Mouse (Mus musculus): ENCODE measurements around the gene Iqcd.
A peak's percentile ranks its signal among the peaks of the same experiment; 100 is the strongest.

Iqcd gene

DNA sequence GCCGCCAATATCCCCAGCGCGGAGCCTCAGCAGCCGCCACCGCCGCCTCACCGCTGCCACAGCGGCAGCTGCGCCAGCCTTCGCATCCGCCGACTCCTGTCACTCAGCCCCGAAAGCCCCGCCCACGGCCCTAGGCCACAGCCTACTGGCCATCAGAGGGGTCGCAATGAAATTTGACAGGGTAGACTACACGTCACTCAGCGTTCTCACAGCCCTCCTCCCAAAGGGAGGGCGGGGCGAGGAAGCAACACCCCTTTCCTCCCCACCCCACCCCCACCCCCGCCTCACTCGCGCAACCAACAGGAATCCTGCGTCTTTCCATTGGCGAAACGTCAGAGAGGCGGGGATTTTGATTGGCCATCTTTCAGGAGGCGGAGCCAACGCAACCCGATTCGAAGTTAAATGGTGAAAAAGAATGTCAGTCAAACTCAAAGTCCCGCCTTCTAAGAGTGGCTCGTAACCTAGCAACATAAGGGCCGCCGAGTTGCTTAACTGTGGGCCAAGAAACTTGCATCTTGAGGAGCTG lies at the start of gene Iqcd, which contains the start of gene Tpcn1:
Gene Iqcd, plus strand, starts transcription at position 448 of the 526 bp plus-strand sequence.
Gene Tpcn1, minus strand, starts transcription at position 105 of the 526 bp plus-strand sequence.
- peak; percentile 94 for DNase-seq (ENCODE audit: low spot score)

DNA sequence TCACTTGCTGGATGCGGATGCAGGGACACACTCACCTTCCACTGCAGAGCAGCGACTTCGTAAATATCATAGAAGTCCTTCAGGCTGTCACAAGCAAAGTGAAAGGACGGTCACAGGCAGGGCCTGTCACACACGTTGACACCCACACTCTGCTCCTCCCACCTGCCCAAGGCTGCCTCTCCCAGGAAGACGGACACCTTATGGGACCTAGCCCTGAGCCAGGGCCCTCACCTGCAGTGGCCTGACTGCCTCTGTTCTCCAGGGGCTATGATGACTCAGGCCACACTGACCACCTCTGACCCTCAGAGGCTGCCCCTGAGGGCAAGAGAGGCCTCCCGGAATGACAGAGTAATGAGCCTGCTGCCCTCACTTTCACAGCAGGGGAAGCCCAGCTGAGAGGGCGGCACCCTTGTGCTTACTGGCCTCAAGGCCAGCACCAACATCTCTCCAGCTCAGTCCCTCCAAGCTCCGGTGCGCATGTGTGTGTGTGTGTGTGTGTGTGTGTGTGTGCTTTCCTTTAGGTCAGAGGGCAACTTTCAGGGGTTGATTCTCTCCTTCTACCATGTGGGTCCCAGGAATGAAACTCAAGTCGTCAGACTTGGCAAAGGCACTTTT lies 40.5 kb upstream of the Iqcd start:
- no peak for DNase-seq (ENCODE audit: low spot score)

DNA sequence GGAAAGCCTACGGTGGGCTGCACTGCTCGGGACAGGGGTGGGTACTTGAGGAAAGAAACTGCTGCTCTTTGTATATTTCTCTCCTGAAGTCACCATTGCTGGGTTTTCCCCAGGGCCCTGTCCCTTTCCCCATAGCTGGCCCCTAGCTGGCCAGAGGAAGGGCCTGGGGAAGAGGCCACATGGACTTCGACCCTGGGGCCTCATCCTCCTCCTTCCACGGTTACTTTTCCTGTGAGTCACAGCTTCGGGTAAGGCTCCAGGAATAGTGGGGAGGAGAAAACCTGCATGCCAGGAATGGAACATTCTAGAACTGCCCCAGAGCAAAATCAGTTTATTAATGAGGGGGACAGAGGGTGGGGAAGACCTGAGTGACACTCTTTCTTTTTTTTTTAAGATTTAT lies 38.7 kb upstream of the Iqcd start:
- DNase-seq (ENCODE audit: low spot score), result no peak

DNA sequence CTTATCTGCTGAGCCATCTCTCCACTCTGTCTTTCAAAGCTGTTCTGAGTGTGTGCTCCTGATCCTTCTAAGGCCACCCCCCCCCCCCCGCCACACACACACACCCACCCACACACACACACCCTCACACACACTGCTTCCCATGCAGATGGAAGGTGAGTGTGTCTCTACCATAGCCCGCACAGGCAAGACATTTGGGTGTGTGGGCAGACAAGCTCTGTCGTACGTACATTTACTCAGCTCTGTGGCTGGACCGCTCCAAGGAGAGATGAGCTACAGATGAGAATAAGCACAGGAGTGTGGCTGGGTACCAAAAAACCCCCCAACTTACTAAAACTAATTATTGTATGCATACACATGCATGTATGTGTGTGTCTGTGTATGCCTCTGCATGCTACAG lies 38.1 kb upstream of the Iqcd start:
- no peak for DNase-seq (ENCODE audit: low spot score)

DNA sequence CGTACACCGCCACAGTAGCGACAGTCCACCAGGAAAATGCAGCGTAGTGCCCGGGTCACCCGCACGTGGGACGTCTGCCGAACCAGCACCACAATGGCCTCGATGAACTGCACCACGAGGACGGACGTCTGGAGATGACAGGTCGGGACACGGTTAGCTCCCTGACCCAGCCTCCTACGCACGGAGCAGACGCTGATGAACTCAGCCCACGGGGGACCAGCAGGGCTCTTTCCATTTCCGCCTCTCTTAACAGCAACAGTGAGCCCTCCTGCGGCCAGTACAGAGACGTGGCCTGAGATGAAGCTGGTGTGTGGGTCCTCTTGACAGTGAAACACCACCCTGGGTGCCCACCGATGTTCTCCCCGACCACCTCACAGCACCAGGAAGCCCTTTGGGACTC lies 32.9 kb upstream of the Iqcd start:
- no peak for DNase-seq (ENCODE audit: low spot score)

DNA sequence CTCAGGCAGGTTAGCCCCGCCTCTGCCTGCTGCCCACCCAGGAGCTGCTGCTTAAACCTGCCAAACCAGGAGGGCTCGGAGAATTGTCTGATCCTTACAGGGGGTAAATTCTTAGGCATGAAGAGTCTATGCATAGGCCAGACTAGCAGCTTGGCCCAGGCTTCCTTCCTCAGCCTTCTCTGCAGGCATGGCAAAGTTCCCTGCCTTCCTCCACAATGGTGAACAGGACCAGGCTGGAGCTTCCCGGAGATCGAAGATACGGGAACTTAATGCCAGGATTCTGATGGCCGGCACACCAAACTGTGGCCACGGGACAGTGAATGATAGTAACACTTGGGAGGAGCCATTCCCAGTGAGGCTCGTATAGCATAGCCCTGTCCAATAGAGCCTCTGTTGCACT lies 30.8 kb upstream of the Iqcd start:
- no peak for DNase-seq (ENCODE audit: low spot score)

DNA sequence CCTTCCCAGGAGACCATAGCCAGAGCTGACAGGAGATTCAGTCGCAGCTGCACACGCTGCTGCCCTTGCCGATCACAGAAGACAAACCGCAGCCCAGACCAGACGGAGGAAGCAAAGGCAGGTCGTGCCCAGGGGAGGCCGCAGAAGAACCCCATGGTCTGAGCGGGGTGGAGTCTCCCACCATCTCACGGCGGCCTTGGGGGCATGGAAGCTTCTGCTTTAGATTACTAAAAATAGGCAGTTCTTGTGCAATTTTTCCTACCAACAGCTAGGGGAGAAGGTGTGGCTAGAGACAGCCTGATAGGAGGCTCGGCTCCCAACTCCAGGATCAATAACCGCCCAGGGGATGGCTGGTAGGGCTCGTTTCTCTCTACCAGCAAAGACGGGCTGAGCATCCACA lies 30.1 kb upstream of the Iqcd start:
- DNase-seq (ENCODE audit: low spot score), result no peak

DNA sequence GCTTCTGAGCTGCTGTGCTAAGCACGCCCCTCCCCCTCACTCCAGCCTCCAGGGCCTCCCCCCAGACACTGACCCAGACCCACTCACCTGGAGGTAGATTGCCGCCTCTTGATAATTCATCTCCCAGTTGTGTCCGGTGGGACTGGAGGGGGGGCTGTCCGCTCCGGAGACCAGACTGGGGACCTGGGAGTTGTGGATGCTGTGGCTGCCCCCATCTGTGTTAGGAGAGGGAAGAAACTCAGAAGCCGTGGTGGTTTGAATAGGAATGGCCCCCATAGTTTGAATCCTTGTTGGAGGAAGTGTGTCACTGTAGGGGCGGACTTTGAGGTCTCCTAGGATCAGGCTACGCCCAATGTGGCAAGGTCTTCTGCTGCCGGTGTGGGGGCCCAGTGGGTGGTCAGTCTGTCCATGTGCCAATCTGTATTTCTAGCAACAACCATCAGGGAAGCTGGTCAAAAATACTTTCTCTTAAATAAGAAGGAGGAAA lies 28.6 kb upstream of the Iqcd start:
- DNase-seq (ENCODE audit: low spot score), result no peak

DNA sequence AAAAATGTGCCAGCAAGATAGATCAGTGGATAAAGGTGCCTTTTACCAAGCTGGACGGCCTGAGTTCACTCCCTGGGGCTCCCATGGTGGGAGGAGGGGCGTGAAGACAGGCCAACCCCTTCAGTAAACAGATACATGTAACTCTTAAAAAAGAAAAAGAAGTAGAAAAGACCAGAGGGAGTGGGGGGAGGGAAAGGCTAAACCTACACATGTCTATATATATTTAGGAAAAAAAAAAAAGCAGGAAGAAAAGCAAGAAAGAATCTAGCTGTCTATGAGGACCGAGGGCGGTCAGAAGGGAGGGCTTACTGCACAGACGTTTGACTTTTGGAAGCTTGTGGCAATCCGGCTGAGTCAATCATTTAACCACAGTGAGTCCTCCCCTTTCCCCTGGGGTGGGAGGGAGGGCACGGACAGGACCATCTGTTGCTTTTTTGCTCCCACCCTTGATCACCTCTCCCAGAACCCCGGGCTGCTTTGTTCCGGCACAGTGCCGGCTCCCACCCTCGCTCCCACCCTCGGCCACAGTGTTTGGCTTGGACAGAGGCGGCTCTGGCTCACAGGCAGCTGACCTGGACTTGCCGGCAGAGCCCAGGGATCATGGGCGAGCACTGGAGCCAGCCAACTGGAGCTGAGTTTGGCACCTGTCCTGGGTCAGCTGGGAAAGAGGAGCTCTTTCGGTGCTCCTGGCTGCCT lies 28.1 kb upstream of the Iqcd start:
- DNase-seq (ENCODE audit: low spot score), result no peak

DNA sequence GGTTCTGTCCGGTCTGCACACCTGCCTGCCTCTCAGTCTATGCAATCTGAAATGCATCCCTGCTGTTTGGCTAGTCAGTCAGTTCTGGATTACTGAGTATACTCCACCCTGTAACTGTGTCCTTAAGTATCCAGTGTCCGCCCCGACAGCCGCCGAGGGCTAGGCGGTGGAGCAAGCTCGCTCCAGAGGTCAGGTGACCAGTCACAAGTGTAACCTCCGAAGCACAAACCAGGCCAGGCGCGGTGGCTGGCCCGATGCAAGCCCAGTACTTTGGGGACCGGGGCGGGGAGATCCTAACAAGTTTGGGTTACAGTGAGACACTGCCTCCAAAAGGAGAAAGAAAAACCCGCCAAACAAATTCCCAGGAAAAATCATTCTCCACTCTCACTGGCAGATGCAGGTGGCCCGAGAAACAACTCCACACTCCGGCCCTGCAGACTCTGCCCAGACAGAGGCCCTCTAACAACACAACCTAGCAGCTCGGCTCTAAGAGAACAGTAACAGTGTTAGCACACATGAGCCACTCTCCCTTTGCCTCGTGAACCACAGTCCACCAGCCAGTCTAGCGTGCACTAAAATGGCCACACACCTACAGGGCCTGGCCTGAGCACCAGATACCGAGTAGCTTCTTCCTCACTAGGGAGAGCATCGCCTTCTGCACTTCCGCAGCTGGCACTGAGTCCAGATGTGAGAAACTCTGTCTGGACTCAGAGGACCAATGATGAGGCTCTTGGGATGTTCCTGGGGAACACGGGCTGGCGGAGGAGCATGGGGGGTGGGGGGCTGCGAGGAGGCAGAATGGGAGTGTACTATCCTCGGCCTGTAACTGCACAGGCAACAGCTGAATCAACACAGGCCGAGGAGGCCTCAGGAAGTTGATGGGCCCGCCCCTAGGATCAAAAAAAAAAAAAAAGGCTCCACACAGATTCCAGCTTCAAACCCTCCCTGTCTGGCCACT lies 25.6 kb upstream of the Iqcd start:
- DNase-seq (ENCODE audit: low spot score), result no peak

DNA sequence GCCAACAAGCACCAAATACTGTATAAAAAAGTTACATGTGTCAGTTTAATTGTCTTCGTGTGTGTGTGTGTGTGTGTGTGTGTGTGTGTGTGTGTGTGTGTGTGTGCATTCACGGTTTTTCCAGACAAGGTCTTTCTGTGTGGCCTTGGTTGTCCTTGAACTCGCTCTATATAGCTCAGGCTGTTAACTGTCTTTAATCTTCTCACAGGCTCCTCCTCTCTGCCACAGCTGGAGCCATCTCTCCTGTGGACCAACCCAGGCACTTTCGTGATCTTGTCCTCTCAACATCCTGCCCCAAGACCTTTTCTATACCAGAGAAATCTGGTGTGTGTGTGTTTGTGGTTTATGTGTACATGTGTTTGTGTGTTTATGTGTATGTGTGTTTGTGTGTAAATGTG lies 24.9 kb upstream of the Iqcd start:
- DNase-seq (ENCODE audit: low spot score), result no peak

DNA sequence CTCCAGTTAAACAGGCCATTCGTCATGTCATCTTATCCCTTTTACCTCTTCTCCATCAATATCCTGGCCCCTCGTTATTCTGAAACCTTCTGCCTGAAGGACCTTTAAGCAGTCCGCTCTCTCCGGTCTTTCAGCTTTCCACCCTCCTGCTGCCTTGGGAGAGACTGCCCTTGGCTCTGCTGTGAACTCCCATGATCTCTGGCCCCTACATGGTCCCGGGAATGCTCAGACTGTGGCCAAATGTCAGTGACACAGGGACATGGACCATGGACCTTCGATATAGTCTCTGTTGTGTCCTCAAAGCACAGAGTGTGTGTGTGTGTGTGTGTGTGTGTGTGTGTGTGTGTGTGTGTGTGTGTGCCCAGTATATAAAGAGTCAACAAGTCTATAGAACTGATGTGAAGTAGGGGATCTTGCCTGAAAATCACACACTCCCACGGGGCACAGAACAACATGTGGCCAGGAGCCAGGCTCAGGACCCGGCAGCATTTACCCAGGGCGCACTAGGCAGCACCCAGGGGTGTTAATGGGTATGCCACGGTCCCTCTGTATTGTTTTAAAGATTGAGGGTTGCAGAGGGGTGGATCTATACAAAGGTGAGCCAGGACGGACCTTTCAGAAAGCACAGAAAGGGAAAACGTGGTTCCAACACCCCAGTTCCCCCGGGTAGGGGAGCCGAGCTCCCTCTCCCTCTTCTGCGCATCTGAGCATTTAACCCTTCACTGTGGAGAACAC lies 23.5 kb upstream of the Iqcd start:
- no peak for DNase-seq (ENCODE audit: low spot score)

DNA sequence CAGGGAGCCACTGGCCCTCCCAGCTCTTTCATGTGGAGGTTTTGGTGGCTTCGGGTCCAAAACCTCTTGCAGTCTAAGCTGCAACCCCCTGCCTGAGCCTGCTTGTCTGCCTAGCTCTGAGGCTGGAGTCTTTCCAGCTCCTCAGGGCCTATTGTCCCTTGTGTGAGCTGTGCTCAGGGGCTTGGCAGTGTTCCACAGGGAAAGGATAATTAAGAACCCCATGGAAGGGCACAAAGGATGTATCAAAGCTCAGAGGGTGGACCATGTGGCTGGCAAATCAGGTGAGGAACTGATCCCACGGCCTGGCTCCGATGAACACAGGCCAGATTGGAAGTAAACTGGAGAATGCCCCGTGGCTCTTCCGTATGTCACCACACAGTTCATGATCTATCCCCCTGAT lies 22.7 kb upstream of the Iqcd start:
- no peak for DNase-seq (ENCODE audit: low spot score)

DNA sequence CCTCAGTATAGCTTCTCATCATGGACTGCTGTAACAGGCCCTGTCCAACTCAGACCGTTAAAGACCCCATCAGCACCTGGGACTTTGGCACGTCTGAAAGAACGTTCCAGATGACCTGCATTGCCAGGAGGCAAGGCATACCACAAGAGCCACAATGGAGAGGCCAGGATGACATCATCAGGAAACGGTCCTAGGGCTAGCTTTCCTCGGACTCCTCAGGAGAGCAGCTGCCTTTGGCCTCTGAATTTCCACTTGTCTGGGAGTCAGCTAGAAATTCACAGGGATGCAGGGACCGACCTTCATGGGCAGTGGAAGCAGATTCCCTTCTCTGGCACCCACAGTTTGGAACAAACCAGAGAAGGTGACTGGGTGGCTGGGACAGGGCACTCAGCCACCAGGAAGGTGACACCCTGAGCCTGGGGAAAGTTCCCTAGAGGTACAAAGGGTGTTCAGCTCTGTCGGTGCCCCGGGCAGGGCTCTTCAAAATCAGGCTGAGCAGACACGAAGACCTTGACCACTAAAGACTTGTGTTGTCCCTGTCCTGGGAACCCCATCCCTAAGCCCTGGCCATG lies 22.0 kb upstream of the Iqcd start:
- DNase-seq (ENCODE audit: low spot score), result no peak

DNA sequence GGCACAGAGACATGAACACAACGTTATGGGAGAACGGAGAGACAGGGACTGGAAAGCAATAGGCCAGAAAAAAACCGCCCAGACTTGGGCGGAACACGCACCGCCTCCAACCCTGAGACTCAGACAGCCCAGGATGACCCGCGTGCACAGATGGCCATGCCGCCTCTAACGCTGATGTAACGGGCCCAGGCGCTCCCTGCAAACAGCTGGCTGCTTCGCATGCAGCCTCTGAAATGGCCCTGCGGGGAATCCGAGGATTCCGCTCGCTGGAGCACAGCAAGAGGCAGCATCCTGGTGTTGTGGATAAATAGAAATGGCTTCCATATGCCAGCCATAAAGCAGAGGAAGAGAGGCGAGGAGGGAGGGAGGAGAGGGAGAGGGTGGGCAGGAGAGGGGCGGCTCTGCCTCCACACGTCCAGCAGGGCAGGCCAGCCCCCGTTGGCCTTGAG lies 21.5 kb upstream of the Iqcd start:
- no peak for DNase-seq (ENCODE audit: low spot score)

DNA sequence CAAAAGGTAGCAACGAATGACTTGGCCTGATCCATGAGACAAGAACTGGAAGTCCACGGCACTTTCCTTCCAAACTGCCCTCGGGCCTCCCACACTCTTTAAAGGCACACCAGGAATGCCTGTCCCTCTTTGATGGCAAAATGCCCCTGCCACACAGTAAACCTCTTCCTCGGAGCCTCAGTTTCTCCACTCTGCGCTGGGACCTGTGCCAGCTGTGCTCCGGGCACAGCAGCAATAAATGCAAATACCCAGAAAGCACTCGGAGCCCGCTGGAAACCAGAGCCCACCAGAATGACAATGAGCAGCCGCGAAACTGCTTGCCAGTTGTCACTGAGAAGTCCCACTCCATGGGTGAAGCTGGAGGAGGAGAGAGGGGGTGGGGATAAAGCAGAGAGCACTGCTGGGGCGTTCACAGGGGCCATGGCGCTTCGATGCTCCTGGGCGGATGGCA lies 21.0 kb upstream of the Iqcd start:
- no peak for DNase-seq (ENCODE audit: low spot score)

DNA sequence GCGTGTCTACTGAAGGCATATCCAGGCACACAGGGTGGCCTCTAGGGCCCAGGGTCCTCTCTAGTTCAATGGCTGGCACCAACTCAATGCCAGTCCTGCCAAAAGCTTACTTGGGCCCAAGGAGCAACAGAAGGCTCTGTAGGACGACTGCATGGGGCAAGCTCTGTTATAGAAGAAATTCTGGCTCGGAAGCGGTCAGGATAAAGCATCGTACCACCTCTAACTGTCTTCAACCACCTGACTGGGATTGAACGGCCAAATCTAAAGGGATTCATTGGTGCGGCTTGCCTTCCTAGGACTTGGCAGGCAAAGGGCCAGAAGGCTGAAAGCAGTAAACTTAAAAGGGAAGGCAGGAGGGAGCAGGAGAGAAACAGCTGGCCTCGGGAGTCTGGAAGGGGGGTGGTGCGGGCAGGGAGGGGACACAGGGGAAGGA lies 20.5 kb upstream of the Iqcd start:
- no peak for DNase-seq (ENCODE audit: low spot score)

DNA sequence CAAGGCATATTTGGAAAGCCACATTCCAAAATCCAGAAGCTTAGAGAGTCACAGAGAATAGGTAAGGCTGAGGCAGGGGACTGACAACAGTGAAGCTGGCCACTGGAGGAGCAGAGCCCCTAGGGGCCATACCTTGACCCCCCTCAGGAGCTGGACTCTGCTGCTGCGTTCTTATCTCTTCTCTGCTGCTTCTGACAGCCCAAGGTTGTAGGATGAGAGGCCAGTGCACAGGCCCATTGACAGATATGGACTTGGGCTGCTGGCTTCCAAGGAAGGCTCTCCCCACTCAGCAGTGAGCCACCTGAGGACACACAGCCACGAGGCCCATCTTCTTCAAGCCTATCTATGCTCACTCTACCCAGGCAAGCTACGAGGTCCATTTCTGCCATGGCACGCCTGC lies 19.9 kb upstream of the Iqcd start:
- DNase-seq (ENCODE audit: low spot score), result no peak

DNA sequence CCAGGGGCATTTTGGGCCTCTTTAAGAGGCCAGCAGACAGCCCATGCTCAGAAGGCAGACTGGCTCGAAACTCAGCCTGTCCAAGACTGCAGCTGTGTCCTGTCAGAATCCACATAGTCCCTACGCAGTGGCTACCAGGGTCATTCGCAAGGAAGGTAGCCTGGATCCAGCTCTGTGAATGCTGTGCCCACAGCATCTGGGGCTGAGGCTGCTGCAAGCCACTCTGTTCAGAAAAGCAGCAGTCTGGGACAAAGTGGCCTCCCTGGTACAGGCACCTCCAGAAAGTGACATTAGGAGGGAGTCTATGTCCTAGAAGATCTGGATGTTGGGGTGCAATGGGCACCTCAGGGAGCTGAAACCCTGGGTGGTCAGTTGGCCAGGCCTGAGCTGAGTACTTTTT lies 19.0 kb upstream of the Iqcd start:
- DNase-seq (ENCODE audit: low spot score), result no peak

DNA sequence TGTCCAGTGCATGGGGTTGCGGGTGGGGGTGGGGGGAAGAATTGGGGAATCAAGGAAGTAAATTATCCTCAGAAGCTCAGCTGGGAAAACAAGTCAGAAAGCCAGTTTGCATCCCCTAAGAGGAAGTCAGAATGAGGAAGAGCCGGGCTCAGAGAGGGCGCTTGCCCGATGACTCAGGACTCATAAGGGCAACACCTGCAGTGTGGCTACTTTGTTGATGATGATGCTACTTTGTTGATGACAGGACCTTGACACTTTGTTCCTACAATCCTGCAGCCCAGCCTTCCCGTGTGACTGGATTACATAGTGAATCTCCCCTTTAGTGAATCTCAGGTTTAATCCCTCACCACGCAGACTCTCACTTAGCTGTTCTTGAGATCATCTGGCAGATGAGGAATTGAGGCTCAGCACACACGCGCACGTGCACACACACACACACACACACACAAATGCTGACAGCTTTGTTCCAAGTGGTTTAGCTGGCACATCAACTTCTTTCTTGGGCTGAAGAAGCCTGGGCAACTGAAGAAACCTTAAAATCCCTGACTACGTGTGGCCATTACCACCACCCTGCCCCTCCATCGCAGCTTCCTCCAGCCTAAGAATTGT lies 18.4 kb upstream of the Iqcd start:
- no peak for DNase-seq (ENCODE audit: low spot score)

Data from urinary bladder, postnatal 10 days (tissue).